Mouse (Mus musculus) WW6 (cell line): ENCODE measurements around the gene Pfkfb2.

Source experiments
- DNase-seq: peaks from one replicate; pipeline ENCODE4 v3.0.0-alpha.2; 2013; ENCODE audit warnings: low read depth, low spot score

Pfkfb2 gene

GRCm38 (mm10) chr1:130729153-130729552 lies at the start of gene Pfkfb2:
Gene Pfkfb2, minus strand, starts transcription at chr1:130729253.
- DNase-seq = no peak

- no peak for DNase-seq
These were observed 47.6 kb upstream of the Pfkfb2 start for GRCm38 (mm10) chr1:130776645-130777044.

- DNase-seq = no peak
These were observed 46.8 kb upstream of the Pfkfb2 start for GRCm38 (mm10) chr1:130775691-130776331.

- DNase-seq = no peak
These were observed 46.2 kb upstream of the Pfkfb2 start for GRCm38 (mm10) chr1:130775234-130775633.

- no peak for DNase-seq
These were observed 42.0 kb upstream of the Pfkfb2 start for GRCm38 (mm10) chr1:130770981-130771494.

- no peak for DNase-seq
These were observed 41.4 kb upstream of the Pfkfb2 start for GRCm38 (mm10) chr1:130770487-130770886.

GRCm38 (mm10) chr1:130769925-130770324 lies 40.9 kb upstream of the Pfkfb2 start:
- no peak for DNase-seq

- DNase-seq = no peak
These were observed 38.0 kb upstream of the Pfkfb2 start for GRCm38 (mm10) chr1:130767066-130767465.

- no peak for DNase-seq
These were observed 35.0 kb upstream of the Pfkfb2 start for GRCm38 (mm10) chr1:130764027-130764461.

GRCm38 (mm10) chr1:130762045-130762760 lies 33.1 kb upstream of the Pfkfb2 start:
- no peak for DNase-seq

GRCm38 (mm10) chr1:130761597-130761996 lies 32.5 kb upstream of the Pfkfb2 start:
- DNase-seq = no peak

GRCm38 (mm10) chr1:130759689-130760088 lies 30.6 kb upstream of the Pfkfb2 start:
- no peak for DNase-seq

- no peak for DNase-seq
These were observed 17.8 kb upstream of the Pfkfb2 start for GRCm38 (mm10) chr1:130746819-130747218.

- DNase-seq = no peak
These were observed 16.5 kb upstream of the Pfkfb2 start for GRCm38 (mm10) chr1:130745591-130745990.

- no peak for DNase-seq
These were observed 15.9 kb upstream of the Pfkfb2 start for GRCm38 (mm10) chr1:130744961-130745360.

GRCm38 (mm10) chr1:130744217-130744616 lies 15.2 kb upstream of the Pfkfb2 start:
- DNase-seq = no peak

- no peak for DNase-seq
These were observed 14.7 kb upstream of the Pfkfb2 start for GRCm38 (mm10) chr1:130743775-130744174.

- no peak for DNase-seq
These were observed 13.1 kb upstream of the Pfkfb2 start for GRCm38 (mm10) chr1:130742201-130742600.

- DNase-seq = no peak
These were observed 12.0 kb upstream of the Pfkfb2 start for GRCm38 (mm10) chr1:130740781-130741720.

GRCm38 (mm10) chr1:130740227-130740648 lies 11.2 kb upstream of the Pfkfb2 start:
- no peak for DNase-seq

- DNase-seq = no peak
These were observed 10.6 kb upstream of the Pfkfb2 start for GRCm38 (mm10) chr1:130739636-130740035.
